Mouse (Mus musculus) neural tube, embryonic 15.5 days (tissue): ENCODE measurements around the gene Nup107. TPM values are rescaled to one million over a fixed set of nuclear protein-coding genes. Genes with fewer than 3 reads are reported as not detected.
"Not testable (repeated sequence)": the region's sequence is repeated elsewhere in the genome, so short reads cannot be mapped to it uniquely, and the experiment has no call there.

Source experiments
- ATAC-seq: fragments of 200-750 bp; cut with Nextera tagmentation; 2 replicates; pipeline ENCODE4 v1.8.0; 2017; ENCODE audit warnings: mild to moderate bottlenecking, moderate TSS enrichment, moderate library complexity; ENCODE audit not compliant: low FRiP score
- H3K27ac ChIP-seq: fragments of 300-500 bp; sonication (generic); replicated peaks from 2 replicates; pipeline ENCODE4 v1.5.1; 2015; ENCODE audit warnings: mild to moderate bottlenecking, inconsistent platforms
- H3K27me3 ChIP-seq: fragments of 300-500 bp; sonication (generic); replicated peaks from 2 replicates; pipeline ENCODE4 v1.6.1; 2015; ENCODE audit warnings: inconsistent platforms
- H3K36me3 ChIP-seq: fragments of 300-500 bp; sonication (generic); 2 replicates; pipeline ENCODE4 v1.6.1; 2015; ENCODE audit warnings: inconsistent platforms
- H3K4me1 ChIP-seq: fragments of 300-500 bp; sonication (generic); 2 replicates; pipeline ENCODE4 v1.6.1; 2015; ENCODE audit warnings: inconsistent platforms
- H3K4me2 ChIP-seq: fragments of 300-500 bp; sonication (generic); 2 replicates; pipeline ENCODE4 v1.6.1; 2015; ENCODE audit warnings: inconsistent platforms, mild to moderate bottlenecking, moderate library complexity
- H3K4me3 ChIP-seq: fragments of 300-500 bp; sonication (generic); replicated peaks from 2 replicates; pipeline ENCODE4 v1.5.1; 2015; ENCODE audit warnings: mild to moderate bottlenecking, inconsistent platforms
- H3K9ac ChIP-seq: fragments of 300-500 bp; sonication (generic); replicated peaks from 2 replicates; pipeline ENCODE4 v1.6.1; 2015; ENCODE audit warnings: mild to moderate bottlenecking, inconsistent platforms
- H3K9me3 ChIP-seq: fragments of 300-500 bp; sonication (generic); replicated peaks from 2 replicates; pipeline ENCODE4 v1.6.1; 2016; ENCODE audit warnings: inconsistent platforms
- WGBS: fragments of 180-500 bp; shearing (Covaris S2); methylation state at CpG from one replicate; pipeline ENCODE4 v1.1.7; 2015; ENCODE audit warnings: mixed read lengths; 5-methylcytosine and 5-hydroxymethylcytosine counted together
- polyA plus RNA-seq: library from polyadenylated mRNA; unstranded; fragments of >200 nt; fragmentation: Nextera tagmentation; extraction: Ambion mirVana; gene quantifications from 2 replicates; pipeline ENCODE4 v1.2.1, GENCODE M21; 2015

Gene Nup107
- polyA plus RNA-seq, 1 experiment from 2014 or later, result 28.2 TPM

GRCm38 (mm10) chr10:117728574-117728973 lies 63.9 kb downstream of the Nup107 start:
- 87% methylated on average over 5 of the region's 5 CpGs for WGBS
- no peaks in the 10 kb centered on the region for H3K27me3 ChIP-seq
- H3K4me1 ChIP-seq, result no peaks in the 10 kb centered on the region
- H3K27ac ChIP-seq, result no peak overlapping the region
- H3K4me2 ChIP-seq, result no peak overlapping the region
- H3K4me3 ChIP-seq, result no peak overlapping the region
- no peaks in the 10 kb centered on the region for H3K9me3 ChIP-seq
- H3K36me3 ChIP-seq, result 0 out of 2 replicates have a peak, but pooled peaks cover 9% of the 10 kb centered on the region
- no peak overlapping the region for H3K9ac ChIP-seq
- ATAC-seq, result no peak

DNA sequence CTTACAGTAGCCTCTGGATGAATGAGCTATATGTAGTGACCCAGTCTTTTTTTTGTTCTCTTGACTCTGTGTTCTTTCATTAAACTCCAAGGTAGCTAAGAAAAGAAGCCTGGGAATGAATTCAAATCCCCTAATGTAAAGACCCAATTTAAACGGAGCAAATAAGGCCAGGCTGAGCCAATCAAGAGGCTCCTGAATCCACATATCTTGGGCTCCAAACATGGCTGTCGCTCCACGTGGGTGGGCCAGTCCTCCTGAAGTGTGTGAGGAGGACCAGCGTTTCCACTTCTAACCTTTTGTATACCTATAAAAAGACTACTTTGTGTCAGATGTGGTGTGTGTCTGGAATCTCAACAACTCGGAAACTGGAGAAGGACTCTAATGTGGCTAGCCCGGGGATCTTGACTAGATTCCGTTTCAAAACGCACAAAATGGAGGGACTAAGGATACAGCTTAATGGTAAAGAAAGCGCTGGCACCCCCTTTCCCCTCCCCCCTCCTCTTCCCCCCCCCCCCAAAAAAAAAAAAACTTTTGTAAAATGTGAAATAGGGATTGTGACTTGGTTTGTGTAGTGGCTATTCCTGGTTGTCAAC lies 64.9 kb downstream of the Nup107 start:
- Histone ChIP-seq H3K9me3 (no peaks in the 10 kb centered on the region), H3K4me3 (no peak overlapping the region), H3K9ac (no peak overlapping the region), H3K36me3 (0 out of 2 replicates have a peak, but pooled peaks cover 2% of the 10 kb centered on the region), H3K4me1 (no peaks in the 10 kb centered on the region), H3K4me2 (no peak overlapping the region), H3K27ac (no peak overlapping the region), H3K27me3 (no peaks in the 10 kb centered on the region)
- whole genome bisulfite sequencing, result 84% methylated on average over 9 of the region's 9 CpGs
- ATAC-seq, result no peak

- Histone ChIP-seq H3K36me3 (no peaks in the 10 kb centered on the region), H3K9me3 (no peaks in the 10 kb centered on the region), H3K9ac (no peak overlapping the region), H3K27ac (no peak overlapping the region), H3K4me1 (no peaks in the 10 kb centered on the region), H3K27me3 (no peaks in the 10 kb centered on the region), H3K4me3 (no peak overlapping the region), H3K4me2 (no peak overlapping the region)
- no peak for ATAC-seq
- 97% methylated on average over 4 of the region's 4 CpGs for WGBS
Measured at GRCm38 (mm10) chr10:117726888-117727385, 65.6 kb downstream of the Nup107 start.

- no peaks in the 10 kb centered on the region for H3K9me3 ChIP-seq
- H3K4me3 ChIP-seq, result no peak overlapping the region
- WGBS, result 93% methylated on average over 4 of the region's 4 CpGs
- no peak for ATAC-seq
- no peak overlapping the region for H3K4me2 ChIP-seq
- no peak overlapping the region for H3K27ac ChIP-seq
- no peaks in the 10 kb centered on the region for H3K4me1 ChIP-seq
- H3K9ac ChIP-seq, result no peak overlapping the region
- H3K27me3 ChIP-seq, result no peaks in the 10 kb centered on the region
- no peaks in the 10 kb centered on the region for H3K36me3 ChIP-seq
Measured at GRCm38 (mm10) chr10:117726350-117726749, 66.2 kb downstream of the Nup107 start.

- WGBS, result 80% methylated on average over 7 of the region's 7 CpGs
- Histone ChIP-seq H3K4me3 (no peak overlapping the region), H3K4me1 (no peaks in the 10 kb centered on the region), H3K9ac (no peak overlapping the region), H3K27me3 (no peaks in the 10 kb centered on the region), H3K4me2 (no peak overlapping the region), H3K27ac (no peak overlapping the region), H3K9me3 (no peaks in the 10 kb centered on the region), H3K36me3 (no peaks in the 10 kb centered on the region)
- no peak for ATAC-seq
Measured at GRCm38 (mm10) chr10:117725671-117726070, 66.8 kb downstream of the Nup107 start.

GRCm38 (mm10) chr10:117724804-117725361 lies 67.6 kb downstream of the Nup107 start:
- no peak overlapping the region for H3K27ac ChIP-seq
- no peaks in the 10 kb centered on the region for H3K27me3 ChIP-seq
- no peak overlapping the region for H3K4me2 ChIP-seq
- no peaks in the 10 kb centered on the region for H3K36me3 ChIP-seq
- H3K9ac ChIP-seq, result no peak overlapping the region
- no peaks in the 10 kb centered on the region for H3K4me1 ChIP-seq
- no peaks in the 10 kb centered on the region for H3K9me3 ChIP-seq
- 98% methylated on average over 3 of the region's 3 CpGs for WGBS
- no peak overlapping the region for H3K4me3 ChIP-seq
- no peak for ATAC-seq

GRCm38 (mm10) chr10:117724136-117724718 lies 68.3 kb downstream of the Nup107 start:
- H3K9ac ChIP-seq, result no peak overlapping the region
- no peak overlapping the region for H3K4me2 ChIP-seq
- no peak overlapping the region for H3K27ac ChIP-seq
- H3K27me3 ChIP-seq, result no peaks in the 10 kb centered on the region
- no peaks in the 10 kb centered on the region for H3K9me3 ChIP-seq
- 85% methylated on average over 5 of the region's 5 CpGs for WGBS
- H3K4me3 ChIP-seq, result no peak overlapping the region
- ATAC-seq, result no peak
- no peaks in the 10 kb centered on the region for H3K4me1 ChIP-seq
- no peaks in the 10 kb centered on the region for H3K36me3 ChIP-seq

GRCm38 (mm10) chr10:117718161-117719119 lies 74.1 kb downstream of the Nup107 start:
- H3K27ac ChIP-seq, result 0 out of 2 replicates have a peak overlapping the region, but pooled peaks have one; percentile 28
- H3K9ac ChIP-seq, result no peak overlapping the region
- peaks cover 9% of the 10 kb centered on the region; the same call in 1 of the 2 replicates for H3K4me1 ChIP-seq
- no peaks in the 10 kb centered on the region for H3K36me3 ChIP-seq
- no peaks in the 10 kb centered on the region for H3K9me3 ChIP-seq
- H3K4me2 ChIP-seq, result 0 out of 2 replicates have a peak overlapping the region, but pooled peaks have one; percentile 20
- ATAC-seq, result no peak
- 64% methylated on average over 19 of the region's 19 CpGs for WGBS
- no peak overlapping the region for H3K4me3 ChIP-seq
- no peaks in the 10 kb centered on the region for H3K27me3 ChIP-seq

DNA sequence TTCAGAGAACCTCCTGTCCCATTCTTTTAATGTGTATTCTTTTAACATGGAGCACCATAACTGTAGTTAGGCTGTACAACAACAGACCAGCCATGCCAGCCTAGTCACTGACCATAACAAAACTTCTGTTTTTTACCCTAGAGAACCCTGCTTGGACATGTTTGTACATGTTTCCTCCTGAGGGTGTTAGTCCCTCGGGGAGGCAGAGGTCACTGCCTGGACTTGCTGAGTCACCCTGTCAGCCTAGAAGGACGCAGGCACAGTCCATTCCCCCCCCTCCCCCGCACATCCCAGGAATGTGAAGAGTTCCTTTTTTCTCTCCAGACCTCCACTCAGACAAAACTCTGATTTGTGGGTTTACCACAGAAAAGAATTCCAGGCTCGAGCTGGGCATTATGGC lies 74.9 kb downstream of the Nup107 start:
- Histone ChIP-seq H3K4me3 (no peak overlapping the region), H3K4me2 (no peak overlapping the region), H3K36me3 (no peaks in the 10 kb centered on the region), H3K9ac (no peak overlapping the region), H3K27ac (no peak overlapping the region), H3K27me3 (no peaks in the 10 kb centered on the region), H3K4me1 (peaks cover 9% of the 10 kb centered on the region; the same call in 1 of the 2 replicates), H3K9me3 (no peaks in the 10 kb centered on the region)
- ATAC-seq, result no peak
- 15% methylated on average over 4 of the region's 4 CpGs for WGBS

- Histone ChIP-seq H3K4me1 (peaks cover 9% of the 10 kb centered on the region; the same call in 1 of the 2 replicates), H3K4me3 (no peak overlapping the region), H3K27ac (no peak overlapping the region), H3K9me3 (no peaks in the 10 kb centered on the region), H3K4me2 (no peak overlapping the region), H3K36me3 (no peaks in the 10 kb centered on the region), H3K27me3 (no peaks in the 10 kb centered on the region), H3K9ac (no peak overlapping the region)
- no peak for ATAC-seq
- 85% methylated on average over 3 of the region's 3 CpGs for WGBS
Measured at GRCm38 (mm10) chr10:117716686-117717085, 75.8 kb downstream of the Nup107 start.

DNA sequence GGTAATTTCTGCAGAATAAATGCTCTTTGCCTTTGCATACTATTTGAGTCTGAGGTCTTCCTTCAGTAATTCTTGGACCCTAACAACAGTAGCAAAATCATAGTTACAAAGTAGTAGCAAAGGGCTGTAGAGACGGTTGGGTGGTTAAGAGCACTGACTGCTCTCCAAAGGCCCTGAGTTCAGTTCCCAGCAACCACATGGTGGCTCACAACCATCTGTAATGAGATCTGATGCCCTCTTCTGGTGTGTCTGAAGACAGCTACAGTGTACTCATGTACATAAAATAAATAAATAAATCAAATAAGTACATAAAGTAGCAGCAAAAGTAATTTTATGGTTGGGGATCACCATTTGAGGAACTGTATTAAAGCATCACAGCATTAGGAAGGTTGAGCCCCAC lies 76.9 kb downstream of the Nup107 start:
- not testable (repeated sequence) for H3K27me3 ChIP-seq, H3K4me2 ChIP-seq, H3K4me3 ChIP-seq, ATAC-seq, H3K9me3 ChIP-seq, H3K9ac ChIP-seq, H3K27ac ChIP-seq, H3K36me3 ChIP-seq
- peaks cover 15% of the 10 kb centered on the region for H3K4me1 ChIP-seq
- 94% methylated on average over 1 of the region's 1 CpGs for WGBS
